ENCODE assay signal across 12 mouse cellular contexts in the genomic region with DNA sequence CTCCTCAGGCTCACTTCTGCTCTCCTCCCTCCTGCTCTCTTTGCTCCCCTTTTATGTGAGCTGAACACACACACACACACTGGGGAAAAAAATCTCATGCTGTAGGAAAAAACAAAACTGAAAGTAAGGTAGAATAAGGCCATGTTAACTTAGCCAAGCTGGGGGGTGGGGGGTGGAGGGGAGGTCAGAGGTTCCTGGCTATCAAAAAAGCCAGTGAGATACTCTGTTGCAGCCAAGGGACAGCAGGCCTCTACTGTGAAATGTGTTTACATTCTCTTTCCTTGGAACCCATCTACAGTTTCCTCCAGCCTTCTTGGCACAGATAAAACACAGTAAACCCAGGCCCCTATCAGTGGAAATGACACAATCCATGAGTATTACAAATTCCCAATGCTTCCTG. TPM values are rescaled to one million over a fixed set of nuclear protein-coding genes. Genes with fewer than 3 reads are reported as not detected.
DNase-seq lines count a peak whose midpoint lies in the region; ATAC-seq and TF ChIP-seq lines count a peak whose summit lies in the region.
"Had no signal": no experiment of that assay in that cellular context is flagged by ENCODE, and none has a peak within 500 bp of the region (broad histone marks: within the 10 kb centered on the region; RNA-seq: fewer than 3 reads in every experiment).

No protein-coding gene starts in this region.

- TF ChIP-seq EP300 in heart, adult 2 months (IDR thresholded peaks at IDR 0.05; ENCODE audit: insufficient read depth, low read depth, low read length) = no peak

- H3K4me1 ChIP-seq in heart, adult 2 months (ENCODE audit: control insufficient read depth, insufficient read depth, low read length) = no peaks in the 10 kb centered on the region; the same call in none of the 2 replicates
- no peaks in the 10 kb centered on the region for H3K4me1 ChIP-seq in intestine, embryonic 16.5 days (ENCODE audit: control insufficient read depth, insufficient read depth, low read length)
- no peaks in the 10 kb centered on the region for H3K4me1 ChIP-seq in midbrain, postnatal 0 days (ENCODE audit: insufficient read depth, low read length)

- DNase-seq in heart, adult 9 months (ENCODE audit: low spot score in 2 of 2) = peak; percentile 12 to 24
- DNase-seq in heart, adult 2 months = no peak
- DNase-seq in lung, postnatal 14 days = peak; percentile 6
- DNase-seq in right cerebral cortex, postnatal 25 days = no peak
- DNase-seq in frontal cortex, adult 2 months (ENCODE audit: extremely low spot score in 1 of 2, low spot score in 1 of 2) = no peak
- no peak for DNase-seq in midbrain, postnatal 0 days (ENCODE audit: low spot score)
- DNase-seq: cerebellum, adult 9-11 months; gastrocnemius, adult 2 months; kidney, adult 2 months had no signal

- peak; percentile 39 for ATAC-seq in CD4-positive, CD25-positive, alpha-beta regulatory T cell, adult 4 months
- ATAC-seq in intestine, embryonic 16.5 days = peak; percentile 52
- no peak for ATAC-seq in midbrain, postnatal 0 days (ENCODE audit: low FRiP score)

- no peaks in the 10 kb centered on the region for H3K79me2 ChIP-seq in heart, adult 2 months (replicated peaks; ENCODE audit: control insufficient read depth, insufficient read depth, low read length)

- no peak overlapping the region for H3K4me3 ChIP-seq in heart, adult 2 months
- H3K4me3 ChIP-seq in intestine, embryonic 16.5 days (ENCODE audit: low read length) = no peak overlapping the region
- no peak overlapping the region for H3K4me3 ChIP-seq in midbrain, postnatal 0 days (ENCODE audit: low read depth, low read length)
- H3K4me3 ChIP-seq: erythroblast, embryonic 14.5 days; gastrocnemius, adult 2 months had no signal

- H3K36me3 ChIP-seq in heart, adult 2 months (ENCODE audit: control insufficient read depth, insufficient read depth, low read length) = no peaks in the 10 kb centered on the region
- no peaks in the 10 kb centered on the region for H3K36me3 ChIP-seq in intestine, embryonic 16.5 days (ENCODE audit: control insufficient read depth, insufficient read depth, low read length)
- H3K36me3 ChIP-seq in midbrain, postnatal 0 days (ENCODE audit: insufficient read depth, low read length) = no peaks in the 10 kb centered on the region

- no peak for TF ChIP-seq POLR2A in heart, adult 2 months (IDR thresholded peaks at IDR 0.05; ENCODE audit: insufficient read depth, low read depth, low read length)

- no peaks in the 10 kb centered on the region for H3K27me3 ChIP-seq in heart, adult 2 months (ENCODE audit: control insufficient read depth, insufficient read depth, low read length)
- no peaks in the 10 kb centered on the region for H3K27me3 ChIP-seq in intestine, embryonic 16.5 days (replicated peaks; ENCODE audit: control insufficient read depth, insufficient read depth, low read length)
- no peaks in the 10 kb centered on the region for H3K27me3 ChIP-seq in midbrain, postnatal 0 days (ENCODE audit: insufficient read depth, low read length)

- no peak overlapping the region for H3K4me2 ChIP-seq in intestine, embryonic 16.5 days (ENCODE audit: low read depth, low read length)
- no peak overlapping the region for H3K4me2 ChIP-seq in midbrain, postnatal 0 days (ENCODE audit: low read depth, low read length, poor library complexity, severe bottlenecking)

- H3K9ac ChIP-seq in heart, adult 2 months (ENCODE audit: low read depth, low read length) = no peak overlapping the region
- H3K9ac ChIP-seq in intestine, embryonic 16.5 days (ENCODE audit: low read depth, low read length) = no peak overlapping the region
- H3K9ac ChIP-seq in midbrain, postnatal 0 days (replicated peaks; ENCODE audit: low read length, poor library complexity, severe bottlenecking) = no peak overlapping the region

- TF ChIP-seq CTCF in heart, adult 2 months (IDR thresholded peaks at IDR 0.05) = no peak
- TF ChIP-seq CTCF in midbrain, postnatal 0 days (IDR thresholded peaks at IDR 0.05) = no peak

- no peaks in the 10 kb centered on the region for H3K9me3 ChIP-seq in intestine, embryonic 16.5 days (ENCODE audit: control insufficient read depth, low read length)
- no peaks in the 10 kb centered on the region for H3K9me3 ChIP-seq in midbrain, postnatal 0 days (ENCODE audit: low read length)

- intact Hi-C loops in heart, adult 2 months (cut with DNase I) = no loop called here

- H3K27ac ChIP-seq in heart, adult 2 months = no peak overlapping the region
- no peak overlapping the region for H3K27ac ChIP-seq in intestine, embryonic 16.5 days (ENCODE audit: low read length)
- H3K27ac ChIP-seq in midbrain, postnatal 0 days (ENCODE audit: low read depth, low read length) = no peak overlapping the region
- H3K27ac ChIP-seq: gastrocnemius, adult 2 months had no signal

RNA-seq across cellular contexts. Expression of a gene that starts 53.0 kb away (rescaled TPM):
- total RNA-seq in heart, adult 2 months (2021) = 10 to 100 TPM; 14.3 to 22.0 TPM
- 4.9 and 5.9 TPM in 2 replicates for polyA plus RNA-seq in heart, adult 2 months (2012; rRNA removed)
- 100 to 1,000 TPM; 164 to 204 TPM for polyA plus RNA-seq in CD4-positive, CD25-positive, alpha-beta regulatory T cell, adult 4 months (2017; shearing (Covaris generic))
- polyA plus RNA-seq in intestine, embryonic 16.5 days (2015; fragmentation: Nextera tagmentation; extraction: Ambion mirVana) = 1.1 and 1.4 TPM in 2 replicates
- 2.9 and 3.4 TPM in 2 replicates for polyA plus RNA-seq in frontal cortex, adult 2 months (2012; rRNA removed)
- 1.8 and 3.5 TPM in 2 replicates for total RNA-seq in midbrain, postnatal 0 days (2014; rRNA removed)
- polyA plus RNA-seq in midbrain, postnatal 0 days (2015; fragmentation: Nextera tagmentation; extraction: Ambion mirVana) = 1.7 and 2.0 TPM in 2 replicates
- polyA plus RNA-seq: erythroblast, embryonic 14.5 days had no signal

RNA-seq across cellular contexts. Expression of a gene that starts 53.0 kb away (rescaled TPM):
- 1 to 10 TPM in 1 of 2 experiments, under 1 TPM in 1; 0.25 to 1.9 TPM for total RNA-seq in heart, adult 2 months (2021)
- polyA plus RNA-seq in heart, adult 2 months (2012; rRNA removed) = 3.0 and 4.5 TPM in 2 replicates
- 1 to 10 TPM; 3.1 to 7.1 TPM for polyA plus RNA-seq in CD4-positive, CD25-positive, alpha-beta regulatory T cell, adult 4 months (2017; shearing (Covaris generic))
- polyA plus RNA-seq in intestine, embryonic 16.5 days (2015; fragmentation: Nextera tagmentation; extraction: Ambion mirVana) = 0.09 TPM in 1 of 2 replicates, not detected in the other
- 0.76 and 0.82 TPM in 2 replicates for polyA plus RNA-seq in frontal cortex, adult 2 months (2012; rRNA removed)
- 0.60 and 1.9 TPM in 2 replicates for total RNA-seq in midbrain, postnatal 0 days (2014; rRNA removed)
- polyA plus RNA-seq in midbrain, postnatal 0 days (2015; fragmentation: Nextera tagmentation; extraction: Ambion mirVana) = not detected in 2 replicates
- polyA plus RNA-seq: erythroblast, embryonic 14.5 days had no signal

Comparison
In these comparisons a context has a peak if more than half of its experiments do, and no peak if none do; other contexts are left out.
1. DNase-seq: peak in heart, adult 9 months (2 of 2) and lung, postnatal 14 days (single experiment); none in heart, adult 2 months (0 of 2), right cerebral cortex, postnatal 25 days (single experiment), frontal cortex, adult 2 months (0 of 2) and midbrain, postnatal 0 days (single experiment).
2. RNA of a gene that starts 53.0 kb away (polyA plus RNA-seq): 164 to 204 TPM in CD4-positive, CD25-positive, alpha-beta regulatory T cell, adult 4 months; 4.9 to 5.9 TPM in heart, adult 2 months, 2.9 to 3.4 TPM in frontal cortex, adult 2 months, 1.7 to 2.0 TPM in midbrain, postnatal 0 days and 1.1 to 1.4 TPM in intestine, embryonic 16.5 days; every median in the first group is over 10 times any median in the second.